Mouse (Mus musculus) gastrocnemius, postnatal 36 days (tissue): ENCODE data around the gene Serinc5. TPM values are rescaled to one million over a fixed set of nuclear protein-coding genes. Genes with fewer than 3 reads are reported as not detected.
"Not testable (repeated sequence)": the region's sequence is repeated elsewhere in the genome, so short reads cannot be mapped to it uniquely, and the experiment has no call there.

ENCODE experiments used
- DNase-seq, 2 experiments: peaks; one replicate each; pipeline ENCODE4 v3.0.0; 2022
- intact Hi-C: fragments of 180-260 bp; cut with DNase I; formaldehyde crosslinking; loops from one replicate; pipeline ENCODE4 v1.15.1; 2025
- total RNA-seq, 2 experiments: library from RNA; stranded (reverse); gene quantifications; 2 replicates each; pipeline ENCODE4 v1.2.3; 2021

Gene Serinc5
- total RNA-seq, 2 experiments from 2014 or later = 4.1 to 4.4 TPM

DNA sequence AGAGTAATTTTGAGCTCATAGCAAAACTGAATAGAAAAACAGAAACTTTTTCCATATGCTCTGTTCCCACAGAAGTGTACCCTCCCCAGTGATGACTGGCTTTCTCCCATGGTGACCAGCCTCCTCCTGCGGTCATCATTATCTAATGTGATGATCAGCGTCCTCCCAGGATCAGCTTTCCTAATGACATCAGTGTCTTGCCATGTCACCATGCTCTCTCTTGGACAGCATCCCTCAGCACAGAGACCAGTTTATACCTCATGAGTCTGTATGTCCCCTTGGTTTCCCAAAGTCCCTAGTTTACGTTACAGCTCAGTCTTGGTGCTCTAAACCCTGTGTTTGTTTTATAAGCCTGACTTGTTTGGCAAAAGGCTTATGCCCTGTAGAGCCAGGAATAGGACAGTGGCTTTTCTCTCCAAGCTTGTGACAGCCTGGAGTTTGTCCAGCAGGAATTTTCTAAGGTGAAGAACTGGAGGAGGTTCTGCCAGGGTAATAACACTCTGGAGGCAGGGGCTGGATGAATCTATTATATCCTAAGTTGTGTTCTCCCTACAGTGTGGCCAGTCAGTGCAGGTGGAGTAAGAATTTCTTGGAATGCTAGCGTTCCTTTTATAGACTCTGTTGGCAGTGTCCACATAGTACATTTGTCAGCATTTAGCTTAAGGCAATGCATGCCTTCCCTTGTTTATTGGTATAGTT is 46.1 kb downstream of the Serinc5 start:
- intact Hi-C loops = no loop called here
- DNase-seq = no peak

DNA sequence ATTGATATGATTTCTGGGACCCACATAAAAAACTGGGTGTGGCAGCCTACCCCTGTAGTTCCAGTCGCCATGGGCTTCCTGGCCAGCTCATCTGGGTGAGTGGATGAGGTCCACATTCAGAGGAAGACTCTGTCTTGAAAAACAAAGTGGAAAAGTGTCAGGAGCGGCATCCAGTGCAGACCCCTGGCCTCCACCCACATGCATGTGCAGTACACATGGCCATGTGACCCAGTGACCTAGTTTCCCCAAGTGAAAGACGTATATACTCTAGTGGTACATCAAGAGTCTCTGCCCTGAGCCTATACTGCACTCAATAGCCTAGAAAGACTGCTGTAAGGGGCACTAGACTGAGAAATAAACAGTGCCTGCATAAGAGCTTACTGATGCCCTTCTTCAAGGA is 48.7 kb downstream of the Serinc5 start:
- intact Hi-C loops = no loop called here

DNA sequence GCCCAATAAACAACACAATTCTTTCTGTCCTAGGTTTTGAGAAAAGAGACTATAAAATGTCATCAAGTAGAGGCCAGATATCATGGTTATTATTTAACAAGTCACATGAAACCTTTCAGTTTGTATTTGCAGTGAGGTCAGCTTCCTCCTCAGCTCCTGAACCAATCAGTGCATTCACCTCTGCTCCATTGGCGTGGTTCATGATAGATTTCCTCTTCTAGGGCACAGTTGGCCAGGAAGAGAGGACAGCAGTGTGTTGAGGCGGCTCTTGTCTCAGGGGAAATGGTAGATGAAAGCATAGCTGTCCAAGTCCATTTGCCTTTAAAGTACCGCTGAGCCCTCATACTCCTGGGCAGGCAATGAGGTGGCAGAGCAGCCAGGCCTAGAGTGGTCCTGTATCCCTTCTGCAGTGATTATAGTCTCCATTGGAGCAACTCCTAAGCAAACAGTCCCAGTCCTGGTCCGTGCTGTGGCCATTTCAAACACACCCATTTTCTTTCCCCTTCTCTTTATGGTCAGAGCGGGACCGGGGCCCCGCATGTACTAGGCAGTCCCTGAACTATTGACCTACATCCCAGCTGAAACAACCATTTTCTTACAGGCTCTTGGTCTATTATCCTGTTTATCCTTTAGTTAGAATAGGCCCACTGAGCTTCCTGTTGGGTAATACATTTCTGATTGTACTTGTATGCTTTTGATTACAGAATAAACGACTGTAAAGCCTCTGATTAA is 51.8 kb downstream of the Serinc5 start:
- intact Hi-C loops = no loop called here
- no peak for DNase-seq

More for the DNA sequence above, 48.7 kb downstream of the Serinc5 start:
- no peak for DNase-seq

DNA sequence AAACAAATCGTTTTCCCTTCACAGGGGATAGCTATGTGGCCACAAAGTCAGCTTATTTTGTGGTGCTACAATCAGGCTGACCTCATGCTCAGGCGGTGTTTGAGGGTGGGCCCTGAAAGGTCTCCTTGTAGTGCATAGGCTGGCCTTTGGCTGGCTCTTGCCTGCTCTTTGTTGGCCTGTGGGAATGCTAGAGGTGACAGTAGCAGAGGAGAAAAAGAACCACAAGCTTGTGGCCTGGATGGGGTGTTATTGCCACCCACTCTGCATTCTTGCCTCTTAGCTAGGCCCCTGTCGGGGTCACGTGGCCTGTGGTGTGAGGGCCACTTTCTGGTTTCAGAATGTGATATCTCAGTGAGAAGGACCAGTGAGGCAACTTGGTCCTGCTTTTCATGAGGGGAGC is 54.1 kb downstream of the Serinc5 start:
- intact Hi-C loops = no loop called here
- no peak for DNase-seq

DNA sequence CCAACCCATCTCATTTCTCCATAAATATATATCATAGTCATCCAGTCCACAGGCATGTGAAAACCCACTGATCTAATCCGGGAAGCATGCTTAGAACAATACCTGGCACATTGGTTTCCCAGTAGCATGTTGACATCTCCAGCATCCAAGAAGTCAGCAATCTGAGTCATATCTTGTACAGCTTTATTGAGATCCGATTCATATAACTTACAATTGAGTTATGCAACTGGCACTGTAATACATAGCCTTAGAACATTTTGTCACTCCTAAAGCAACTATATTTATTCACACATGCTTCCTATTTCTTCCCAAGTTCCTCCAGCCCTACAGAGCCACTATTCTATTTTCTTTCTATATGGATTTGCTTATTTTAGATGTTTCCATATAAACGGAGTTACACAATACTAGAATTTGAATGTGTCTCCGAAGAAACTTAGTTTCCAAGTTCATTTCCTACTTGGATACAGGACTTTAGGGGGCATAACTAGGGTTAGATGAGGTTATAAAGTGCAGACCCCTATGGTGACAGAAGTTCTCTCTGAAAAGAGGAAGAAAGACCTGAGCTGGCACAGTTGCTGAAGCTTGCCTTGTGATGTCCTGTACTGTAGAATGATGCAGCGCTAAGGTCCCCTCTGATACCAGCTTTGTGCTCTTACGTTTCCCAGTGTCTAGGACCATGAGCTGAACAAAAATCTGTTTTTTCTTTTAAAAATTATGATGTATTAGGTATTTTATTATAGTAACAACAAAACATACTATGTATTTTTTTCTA is 57.5 kb downstream of the Serinc5 start:
- no peak for DNase-seq
- intact Hi-C loops = no loop called here

DNA sequence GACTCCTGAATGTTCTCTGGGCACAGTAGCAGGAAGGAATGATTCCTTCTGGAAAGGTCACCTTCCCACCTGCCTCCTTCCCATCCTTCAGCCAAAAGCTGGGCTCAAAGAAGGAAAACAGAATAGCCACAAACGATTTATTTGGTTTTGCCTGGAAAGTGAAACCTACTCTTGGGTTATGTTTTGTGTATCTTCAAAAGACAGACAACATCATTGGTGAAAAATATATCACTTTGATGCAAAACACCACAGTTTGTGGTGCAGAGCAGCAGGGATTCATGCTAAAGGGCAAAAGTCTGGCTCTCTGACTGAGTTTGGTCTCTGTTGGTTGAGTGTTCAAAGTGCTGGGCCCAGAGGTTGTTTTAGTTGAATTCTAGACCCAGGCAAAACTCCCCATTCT is 60.8 kb downstream of the Serinc5 start:
- intact Hi-C loops = no loop called here
- DNase-seq = no peak

DNA sequence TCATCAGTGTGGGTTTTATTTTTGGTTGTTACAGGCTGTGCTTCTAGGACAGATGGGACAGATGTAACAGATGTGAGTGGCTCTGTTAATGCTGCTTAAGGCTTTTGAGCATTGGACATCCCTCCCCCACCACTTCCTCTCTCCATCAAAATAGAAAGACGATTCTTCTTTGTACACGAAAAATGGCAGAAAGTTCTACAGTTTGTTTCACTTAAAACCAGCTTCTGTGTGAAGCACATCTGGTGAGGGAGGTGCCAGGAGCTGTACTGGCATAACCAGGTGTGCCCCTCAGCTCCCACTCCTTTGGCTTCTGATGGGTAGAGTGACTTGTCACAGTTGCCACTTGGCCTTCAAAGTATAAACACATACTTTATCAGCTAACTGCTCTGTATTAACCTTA is 63.8 kb downstream of the Serinc5 start:
- intact Hi-C loops = no loop called here
- DNase-seq = no peak

DNA sequence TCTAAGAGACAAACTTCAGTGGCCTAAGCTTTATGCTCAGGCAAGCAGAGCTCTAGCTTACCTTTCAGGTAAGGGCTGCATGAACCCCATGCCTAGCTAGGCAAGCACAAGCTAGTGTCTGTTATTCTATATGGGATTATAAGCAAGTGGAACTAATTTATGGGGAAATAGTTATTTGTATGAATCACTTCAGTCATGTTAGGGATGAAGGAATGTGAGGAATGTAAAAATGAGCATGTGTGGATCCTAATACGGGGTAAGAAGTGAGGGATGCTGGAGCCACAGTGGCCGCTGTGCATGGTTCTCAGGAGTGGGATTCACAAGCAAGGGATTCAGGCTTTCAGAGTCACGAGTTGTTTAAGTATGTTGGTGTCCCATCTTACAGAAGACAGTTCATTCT is 64.4 kb downstream of the Serinc5 start:
- intact Hi-C loops = no loop called here
- DNase-seq = no peak

DNA sequence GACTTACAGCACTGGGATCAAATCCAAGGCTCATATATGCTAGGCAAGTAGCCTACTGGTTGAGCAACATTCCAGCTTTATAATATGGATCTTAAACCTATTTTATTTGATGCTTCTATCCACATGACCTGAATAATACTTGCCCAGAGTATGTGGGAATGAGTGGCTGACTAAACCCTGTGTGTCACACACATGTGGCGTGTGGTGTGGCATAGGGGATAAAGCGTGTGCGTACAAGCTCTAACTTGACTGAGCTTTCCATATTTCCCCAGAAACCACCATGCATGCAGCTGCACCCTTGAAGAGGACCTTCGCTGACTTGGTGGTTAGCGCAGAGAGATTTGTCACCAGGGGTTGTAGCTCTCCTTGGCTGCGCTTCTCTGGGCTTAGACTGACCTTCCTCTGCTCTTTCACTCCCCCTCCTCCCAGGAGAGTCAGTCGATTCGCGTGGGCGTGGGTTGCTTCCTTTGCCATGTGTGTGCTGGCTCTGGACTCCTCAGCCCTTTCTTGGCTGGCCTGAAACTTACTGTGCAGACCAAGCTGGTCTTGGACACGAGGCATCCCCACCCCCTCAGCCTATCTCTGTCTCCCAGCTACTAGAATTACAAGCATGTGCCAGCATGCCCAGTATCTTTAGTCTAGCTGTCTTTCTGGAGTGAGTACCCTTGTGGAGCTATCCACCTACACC is 65.2 kb downstream of the Serinc5 start:
- peak; percentile 28 to 41 for DNase-seq
- intact Hi-C loops = no loop called here

DNA sequence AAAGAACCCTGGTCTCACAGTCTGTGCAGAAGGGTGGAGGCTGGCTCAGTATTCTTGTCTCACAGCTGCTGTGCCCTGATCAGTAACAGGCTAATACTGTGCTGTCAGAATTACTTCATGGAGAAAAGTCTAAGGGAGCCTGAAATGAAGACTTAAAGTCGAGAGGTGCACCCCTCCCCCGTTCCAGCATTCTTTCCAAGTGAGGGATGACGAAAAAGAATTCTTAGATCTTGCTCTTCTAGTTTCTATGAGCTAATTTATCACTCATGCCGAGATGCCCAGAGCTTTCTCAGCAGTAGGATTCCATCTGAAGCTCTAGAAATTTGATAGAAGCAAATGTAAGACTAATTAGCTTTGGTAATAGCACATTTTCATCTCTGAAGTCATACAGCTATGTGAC is 66.8 kb downstream of the Serinc5 start:
- no peak for DNase-seq
- intact Hi-C loops = no loop called here

DNA sequence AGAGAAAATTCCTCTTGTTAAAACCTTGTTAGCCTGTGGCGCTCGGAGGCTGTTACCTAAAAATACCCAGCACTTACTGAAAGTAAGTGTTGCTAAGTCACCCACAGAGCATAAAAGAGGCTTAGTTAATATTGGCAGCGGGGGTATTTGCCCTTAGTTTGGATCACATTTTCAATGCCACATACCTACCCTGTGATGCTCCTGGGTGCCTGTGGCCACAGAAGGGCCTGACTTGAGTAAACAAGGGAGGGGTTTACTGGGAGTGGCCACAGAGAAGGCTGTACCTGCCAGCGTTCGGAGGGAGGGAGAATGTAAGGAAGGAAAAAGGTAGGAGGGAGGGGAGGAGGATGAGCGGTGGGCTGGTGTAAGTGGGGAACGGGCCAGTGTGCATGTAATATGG is 68.8 kb downstream of the Serinc5 start:
- no peak for DNase-seq
- intact Hi-C loops = no loop called here

DNA sequence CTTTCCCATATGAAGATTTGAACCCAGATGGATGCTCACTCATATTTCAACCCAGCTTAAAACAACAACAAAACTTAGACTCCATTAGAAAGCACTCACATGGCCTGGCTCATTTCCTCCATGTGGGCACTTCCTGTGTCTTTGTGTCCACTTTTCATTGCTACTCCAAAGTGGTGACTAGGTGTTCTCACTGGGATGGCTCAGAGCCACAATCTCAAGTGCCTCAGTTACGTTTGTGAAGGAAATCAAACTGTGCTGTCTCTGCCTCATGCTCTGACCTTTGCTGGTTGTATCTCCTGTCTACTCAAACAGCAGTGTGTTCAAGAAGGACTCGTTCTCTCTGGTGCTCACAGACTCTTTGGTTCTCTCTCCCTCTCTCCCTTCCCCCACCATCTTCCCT is 70.7 kb downstream of the Serinc5 start:
- intact Hi-C loops = no loop called here
- DNase-seq = no peak

DNA sequence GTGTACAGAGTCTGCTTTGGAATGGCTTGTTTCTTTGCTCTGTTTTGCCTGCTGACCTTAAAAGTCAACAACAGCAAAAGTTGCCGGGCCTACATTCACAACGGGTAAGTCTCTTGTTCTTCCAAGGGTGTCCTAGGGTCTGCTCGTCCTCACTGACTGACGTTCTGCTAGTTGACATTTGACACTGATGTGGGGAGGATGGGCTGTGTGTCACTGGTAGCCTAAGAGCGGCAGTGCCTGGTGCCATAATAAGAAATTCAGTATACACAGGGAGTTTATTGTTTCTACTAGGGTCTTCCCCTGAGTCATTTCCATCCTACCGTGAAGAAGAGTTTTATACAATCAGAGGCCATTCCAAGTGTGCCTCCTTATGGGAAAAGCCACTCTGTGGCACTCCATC is 71.9 kb downstream of the Serinc5 start:
- DNase-seq = no peak
- intact Hi-C loops = no loop called here

DNA sequence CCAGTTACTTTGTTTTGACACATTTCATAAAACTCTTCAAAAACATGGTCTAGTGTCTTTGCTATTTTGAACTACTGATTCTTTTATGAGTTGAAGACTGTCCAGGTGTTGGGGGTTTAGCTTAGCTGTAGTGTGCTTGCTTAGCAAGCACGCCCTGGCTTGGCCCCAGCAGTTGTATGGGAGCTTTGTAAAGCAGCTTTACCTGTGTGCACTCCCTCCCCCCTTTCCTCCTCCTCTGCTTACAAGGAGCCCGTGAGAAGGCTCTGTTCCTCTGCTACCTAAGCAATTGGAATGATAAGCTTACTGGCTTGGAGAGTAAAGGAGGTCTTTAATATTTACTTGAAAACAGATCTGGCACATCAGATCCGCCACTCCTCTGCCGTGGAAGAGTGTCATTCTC is 72.6 kb downstream of the Serinc5 start:
- DNase-seq = no peak

DNA sequence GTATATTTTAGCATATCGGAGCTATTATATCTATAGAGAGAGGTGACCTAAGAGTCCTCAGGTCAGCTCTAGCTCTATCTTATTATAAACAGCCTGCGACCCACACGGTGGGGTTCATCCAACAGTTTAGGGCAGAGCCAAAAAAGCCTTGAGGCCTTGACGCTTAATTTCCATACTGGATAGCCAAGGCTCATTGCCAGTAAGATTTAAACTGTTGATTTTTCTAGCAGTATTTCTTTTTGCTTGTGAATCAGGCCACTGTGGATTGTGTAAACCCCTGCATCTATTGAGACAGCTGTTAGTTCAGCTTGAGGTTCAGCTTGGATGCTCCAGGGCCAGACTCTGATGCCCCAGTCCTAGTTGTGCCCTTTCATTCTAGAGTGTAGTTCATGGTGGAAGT is 73.4 kb downstream of the Serinc5 start:
- intact Hi-C loops = no loop called here
- no peak for DNase-seq

More for the DNA sequence above, 72.6 kb downstream of the Serinc5 start:
- intact Hi-C loops = no loop called here

DNA sequence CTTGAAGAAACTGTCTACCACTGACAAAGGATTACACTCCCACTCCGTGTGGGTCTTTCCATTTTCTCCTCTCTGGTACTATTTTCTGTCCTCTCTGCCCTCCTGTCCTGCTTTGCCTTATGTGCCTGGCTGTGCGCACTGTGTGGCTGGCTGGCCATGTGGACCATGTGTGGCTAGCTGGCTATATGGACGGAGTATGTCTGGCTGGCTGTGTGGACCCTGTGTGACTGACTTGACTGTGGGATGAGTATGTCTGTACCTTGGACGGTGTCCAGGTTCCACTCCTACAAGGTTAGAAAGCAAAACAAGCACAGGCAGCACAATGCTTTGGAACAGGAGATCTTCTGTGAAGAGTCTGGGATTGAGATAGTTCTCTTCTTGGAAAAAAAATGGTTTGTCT is 74.4 kb downstream of the Serinc5 start:
- intact Hi-C loops = no loop called here
- DNase-seq = no peak

DNA sequence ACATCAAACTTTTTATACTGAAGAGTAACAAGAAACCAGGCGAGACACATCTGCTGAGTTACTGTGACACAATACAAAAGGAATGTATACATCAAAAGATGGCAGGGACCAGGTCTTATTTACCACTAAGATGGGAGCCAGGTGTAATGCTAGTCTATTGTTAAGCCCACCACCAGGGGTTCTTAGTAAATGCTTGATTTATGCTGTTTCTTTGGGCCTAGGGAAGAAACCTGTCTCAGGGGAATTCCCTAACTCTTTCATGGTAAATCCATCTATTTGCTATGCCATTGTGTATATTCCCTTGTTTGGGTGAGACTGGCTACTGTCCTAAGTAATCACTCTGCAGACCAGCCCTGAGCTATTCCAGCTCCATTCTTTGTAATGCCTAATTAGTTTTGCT is 76.3 kb downstream of the Serinc5 start:
- intact Hi-C loops, DNase-seq: not testable (repeated sequence)

DNA sequence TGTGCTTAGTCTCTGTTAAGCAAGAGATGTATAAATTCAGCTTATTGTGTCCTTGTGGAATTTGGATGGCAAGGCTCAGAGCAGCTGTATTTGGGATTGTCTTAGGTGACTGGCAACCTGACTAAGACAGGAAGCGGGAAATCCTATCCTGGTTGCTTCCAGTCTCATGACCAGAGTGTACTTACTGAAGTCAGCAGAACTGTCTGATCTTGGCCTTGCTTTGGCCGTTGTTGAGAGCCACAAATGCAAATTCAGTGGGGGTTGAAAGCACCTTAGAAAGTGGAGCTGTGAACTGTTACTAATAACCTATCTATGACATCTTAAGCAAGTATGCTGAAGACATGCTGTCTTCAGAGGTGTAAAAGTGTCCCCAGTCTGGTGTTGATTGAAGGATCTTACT is 78.2 kb downstream of the Serinc5 start:
- DNase-seq = no peak
- intact Hi-C loops = no loop called here

DNA sequence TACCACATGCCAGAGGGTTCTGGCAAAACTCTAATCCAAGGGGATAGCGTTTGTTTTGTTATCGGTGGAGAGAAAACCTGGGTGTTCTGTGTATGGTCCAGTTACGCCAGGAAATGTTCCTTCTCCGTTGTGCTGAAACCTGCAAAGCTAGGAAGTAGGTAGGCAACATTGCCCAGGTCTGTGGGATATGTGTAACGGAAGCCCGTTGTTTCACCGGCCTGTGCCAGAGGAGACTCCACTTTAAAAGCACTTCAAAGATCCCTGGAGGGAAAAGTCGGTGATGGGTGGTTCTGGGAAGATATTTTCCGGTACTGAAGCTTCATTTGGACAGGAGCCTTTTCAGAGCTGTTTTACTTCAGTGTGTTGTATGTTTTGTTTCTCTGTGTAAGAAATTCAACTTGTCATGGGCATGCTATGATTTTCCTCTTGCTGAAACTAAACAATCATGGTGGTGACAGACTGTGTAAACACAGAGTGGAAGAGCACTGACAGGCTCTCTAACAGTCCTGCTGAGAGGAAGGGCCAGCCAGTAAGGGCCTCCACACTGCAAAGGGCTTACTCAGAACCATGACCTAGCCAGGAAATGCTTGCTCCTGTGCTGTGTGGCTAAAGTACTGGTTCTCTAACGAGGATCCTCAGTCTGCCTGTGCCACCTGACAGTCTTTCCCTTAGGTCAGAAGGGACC is 83.1 kb downstream of the Serinc5 start:
- intact Hi-C loops = no loop called here
- DNase-seq = no peak

DNA sequence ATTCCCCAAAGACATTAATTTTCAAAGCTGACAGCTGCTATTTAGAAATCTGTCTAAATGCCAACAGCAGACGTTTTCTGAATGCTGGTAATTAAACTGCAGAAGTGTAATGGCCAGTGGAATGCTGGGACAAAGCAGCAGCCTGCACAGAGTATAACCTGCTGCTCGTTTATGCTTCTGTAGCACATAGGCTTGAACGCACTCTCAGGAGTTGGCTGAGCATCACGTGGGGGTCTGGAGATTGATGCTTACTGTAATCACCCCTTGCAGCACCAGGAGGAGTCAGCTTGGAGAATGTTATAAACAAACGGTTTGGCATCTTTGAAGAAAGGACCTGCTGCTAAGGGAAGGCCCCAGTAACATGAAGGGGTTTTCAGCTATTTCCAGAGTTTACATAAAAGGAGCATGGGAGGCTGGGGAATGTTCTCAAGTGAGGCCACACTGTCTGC is 85.6 kb downstream of the Serinc5 start:
- no peak for DNase-seq
- intact Hi-C loops = no loop called here
